Mouse (Mus musculus) gastrocnemius, postnatal 14 days (tissue): ENCODE data around the gene Fam187a. TPM values are rescaled to one million over a fixed set of nuclear protein-coding genes. Genes with fewer than 3 reads are reported as not detected.

Experiments
- DNase-seq: peaks from one replicate; pipeline ENCODE4 v3.0.0; 2021; ENCODE audit warnings: mixed read lengths
- intact Hi-C: fragments of 180-260 bp; cut with DNase I; formaldehyde crosslinking; loops from one replicate; pipeline ENCODE4 v1.15.1; 2025; ENCODE audit warnings: low total_unique reads
- total RNA-seq, 2 experiments: library from RNA; stranded (reverse); gene quantifications; 2 replicates each; pipeline ENCODE4 v1.2.3; 2021

Fam187a gene
- total RNA-seq, 2 experiments from 2014 or later, result not detected

GRCm38 (mm10) chr11:102890096-102890495 is 5.1 kb downstream of the Fam187a start:
- intact Hi-C loops, result no loop called here
- DNase-seq, result no peak

- intact Hi-C loops, result no loop called here
- peak; percentile 67 for DNase-seq
Measured at GRCm38 (mm10) chr11:102893015-102893651, 8.2 kb downstream of the Fam187a start.

DNA sequence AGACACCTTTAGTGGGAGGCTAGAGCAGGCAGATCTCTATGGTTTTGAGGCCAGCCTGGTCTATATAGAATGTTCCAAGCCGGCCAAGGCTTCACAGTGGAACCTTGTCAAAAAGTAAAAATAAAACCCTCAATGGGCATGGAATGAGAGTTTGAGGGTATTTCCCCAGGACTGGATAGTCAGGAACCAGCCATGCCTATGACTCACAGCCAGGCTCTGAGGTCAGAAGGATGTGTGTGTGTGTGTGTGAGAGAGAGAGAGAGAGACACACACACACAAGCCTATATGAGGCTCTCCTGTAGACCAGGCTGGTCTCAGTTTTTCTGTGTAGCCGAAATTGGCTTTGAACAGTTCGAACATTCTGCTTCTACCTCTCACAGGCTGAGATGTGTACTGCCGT is 9.7 kb downstream of the Fam187a start:
- no peak for DNase-seq
- intact Hi-C loops, result no loop called here

GRCm38 (mm10) chr11:102895779-102896178 is 10.8 kb downstream of the Fam187a start:
- DNase-seq, result no peak
- intact Hi-C loops, result no loop called here

DNA sequence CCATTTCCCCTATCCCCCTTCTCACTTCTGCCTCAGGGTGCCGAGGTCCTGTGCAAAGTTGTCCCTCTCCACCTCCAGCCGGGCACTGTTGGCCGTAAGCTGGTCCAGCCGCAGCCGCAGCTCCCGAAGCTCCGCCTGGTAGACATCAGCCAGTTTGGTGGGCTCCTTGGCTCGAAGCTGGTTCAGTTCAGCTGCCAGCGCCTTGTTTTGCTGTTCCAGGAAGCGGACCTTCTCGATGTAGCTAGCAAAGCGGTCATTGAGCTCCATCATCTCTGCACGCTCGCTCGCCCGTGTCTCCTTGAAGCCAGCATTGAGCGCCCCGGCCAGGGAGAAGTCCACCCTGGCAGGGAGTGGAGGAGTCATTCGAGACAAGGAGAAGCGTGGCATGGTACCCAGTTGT is 11.7 kb downstream of the Fam187a start:
- DNase-seq, result no peak

DNA sequence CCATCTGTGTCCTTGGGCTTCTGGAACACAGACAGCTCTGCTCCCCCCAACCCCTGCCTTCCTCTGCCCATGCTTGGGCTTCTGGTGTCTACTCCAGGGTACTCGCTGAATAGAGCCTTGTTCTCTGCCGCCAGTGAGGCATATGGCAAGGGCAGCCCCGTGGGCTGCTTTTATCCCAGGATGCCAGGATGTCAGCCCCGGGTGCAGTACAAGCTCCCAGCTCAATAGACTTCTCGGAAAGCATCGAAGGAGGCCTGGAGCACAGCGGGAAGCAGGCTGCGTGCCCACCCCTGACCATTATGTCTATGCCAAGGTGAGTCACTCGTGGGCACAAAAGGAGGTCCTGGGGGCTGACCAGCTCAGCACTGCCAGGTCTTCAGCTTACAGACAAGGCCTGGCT is 13.4 kb downstream of the Fam187a start:
- no peak for DNase-seq
- intact Hi-C loops, result no loop called here

More for the DNA sequence above, 11.7 kb downstream of the Fam187a start:
- intact Hi-C loops, result no loop called here

DNA sequence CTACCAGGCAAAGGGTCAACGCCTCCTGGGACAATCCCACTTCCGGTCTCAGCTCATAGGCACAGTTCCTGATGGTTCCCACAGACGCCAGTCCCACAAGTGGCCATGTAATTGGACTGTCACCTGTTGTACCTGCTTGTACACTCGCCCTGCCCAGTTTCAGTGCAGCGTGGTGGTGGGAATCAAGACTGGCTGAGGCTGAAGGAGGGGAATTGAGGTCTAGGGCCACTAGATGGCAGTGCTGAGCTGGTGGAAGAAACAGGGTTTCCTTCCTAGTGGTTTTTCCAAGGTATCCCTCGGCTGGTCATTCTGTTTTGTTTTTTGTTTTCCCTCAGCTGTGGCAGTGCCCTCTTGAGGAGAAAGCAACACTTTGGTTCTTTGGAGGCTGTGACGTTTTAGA is 15.8 kb downstream of the Fam187a start, which contains the start of gene Gfap:
TSS of gene Gfap (minus strand) at position 150 of the 400 bp plus-strand sequence.
- peak; percentile 78 for DNase-seq
- intact Hi-C loops, result loop anchor here (5.0 to 10.0 kb wide), 2 partner anchors 92 to 154 kb away; no protein-coding TSS in a partner anchor

- intact Hi-C loops, result loop anchor here (5.0 to 10.0 kb wide), 2 partner anchors 91 to 154 kb away; no protein-coding TSS in a partner anchor
- no peak for DNase-seq
Measured at GRCm38 (mm10) chr11:102901199-102901598, 16.2 kb downstream of the Fam187a start.

- intact Hi-C loops, result loop anchor here (5.0 to 10.0 kb wide), 2 partner anchors 90 to 153 kb away; no protein-coding TSS in a partner anchor
- DNase-seq, result no peak
Measured at GRCm38 (mm10) chr11:102902107-102902506, 17.1 kb downstream of the Fam187a start.

DNA sequence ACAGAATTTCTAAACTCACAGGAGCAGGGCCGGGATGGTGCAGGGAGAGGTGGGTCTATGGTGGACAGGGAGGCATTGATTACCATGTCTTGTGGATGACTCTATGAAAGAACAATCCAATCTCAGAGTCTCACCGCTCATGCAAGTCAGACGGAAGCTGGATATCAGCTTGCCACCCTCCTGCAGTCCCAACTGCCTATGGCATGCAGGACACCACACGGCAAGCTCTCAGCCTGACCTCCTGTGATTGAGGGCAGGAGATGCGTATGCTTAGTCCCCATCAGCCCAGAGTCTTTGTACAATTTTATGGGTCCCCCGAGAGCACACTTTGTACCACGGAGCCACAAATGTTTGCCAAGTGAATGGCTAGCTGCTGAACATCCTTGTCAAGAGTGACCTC is 18.7 kb downstream of the Fam187a start:
- intact Hi-C loops, result loop anchor here (5.0 to 10.0 kb wide), 2 partner anchors 89 to 151 kb away; no protein-coding TSS in a partner anchor
- DNase-seq, result no peak

DNA sequence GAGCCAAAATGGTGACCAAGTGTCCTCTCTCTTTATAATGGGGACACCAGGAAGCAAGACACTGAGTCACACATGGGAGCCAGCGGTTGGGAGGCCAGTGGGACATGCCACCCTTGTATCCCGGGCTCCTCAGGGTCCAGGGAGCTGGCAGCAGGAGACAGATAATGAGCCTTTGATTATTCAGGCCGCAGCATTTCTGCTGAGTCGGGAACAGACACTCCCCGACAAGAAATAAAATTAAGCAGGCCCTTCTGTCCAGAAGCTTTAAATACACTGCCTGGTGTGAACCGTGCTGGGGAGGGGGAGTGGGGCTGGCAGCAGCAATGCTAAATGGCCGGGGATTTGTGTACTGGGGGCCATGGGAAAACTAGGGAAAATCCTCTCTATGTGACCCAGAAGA is 26.4 kb downstream of the Fam187a start:
- intact Hi-C loops, result no loop called here

GRCm38 (mm10) chr11:102915380-102915779 is 30.4 kb downstream of the Fam187a start:
- intact Hi-C loops, result no loop called here
- no peak for DNase-seq

More for the DNA sequence above, 26.4 kb downstream of the Fam187a start:
- DNase-seq, result no peak

GRCm38 (mm10) chr11:102918077-102918476 is 33.1 kb downstream of the Fam187a start:
- intact Hi-C loops, result no loop called here
- DNase-seq, result no peak

DNA sequence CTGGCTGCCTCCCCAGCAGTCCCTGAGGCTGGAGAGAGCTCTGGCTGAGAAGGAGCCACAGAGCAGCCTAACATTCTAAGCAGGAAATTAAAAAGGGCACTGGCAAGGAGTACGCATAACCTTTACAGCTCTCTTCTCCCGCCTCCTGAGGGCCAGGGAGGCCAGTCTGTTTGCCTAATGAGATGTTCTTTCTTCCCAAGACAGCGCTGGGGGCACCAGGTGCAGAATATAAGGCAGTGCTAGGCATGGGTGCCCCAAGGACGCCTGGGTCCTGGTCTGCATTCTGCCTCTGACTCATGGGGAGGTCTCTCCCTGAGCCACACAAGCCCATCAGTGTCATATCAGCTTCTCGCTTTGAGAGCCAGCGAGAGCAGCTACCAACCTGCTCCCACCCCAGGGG is 36.5 kb downstream of the Fam187a start:
- intact Hi-C loops, result no loop called here
- no peak for DNase-seq

- intact Hi-C loops, result no loop called here
- DNase-seq, result peak; percentile 94
Measured at GRCm38 (mm10) chr11:102924557-102925350, 39.8 kb downstream of the Fam187a start, which contains the start of gene Kif18b. TSS of gene Kif18b (minus strand) at chr11:102925124.

- intact Hi-C loops, result no loop called here
- no peak for DNase-seq
Measured at GRCm38 (mm10) chr11:102925351-102925717, 40.4 kb downstream of the Fam187a start.

- no peak for DNase-seq
- intact Hi-C loops, result no loop called here
Measured at GRCm38 (mm10) chr11:102930672-102931071, 45.7 kb downstream of the Fam187a start.

- intact Hi-C loops, result no loop called here
- DNase-seq, result no peak
Measured at GRCm38 (mm10) chr11:102936272-102936671, 51.3 kb downstream of the Fam187a start.
